Mouse (Mus musculus): Measurements from ENCODE around the gene Lrmp. TPM values are rescaled to one million over a fixed set of nuclear protein-coding genes. Genes with fewer than 3 reads are reported as not detected.

Gene Lrmp
- total and polyA plus RNA-seq, 3 experiments = 92.3 to 163 (median 155) TPM

DNA sequence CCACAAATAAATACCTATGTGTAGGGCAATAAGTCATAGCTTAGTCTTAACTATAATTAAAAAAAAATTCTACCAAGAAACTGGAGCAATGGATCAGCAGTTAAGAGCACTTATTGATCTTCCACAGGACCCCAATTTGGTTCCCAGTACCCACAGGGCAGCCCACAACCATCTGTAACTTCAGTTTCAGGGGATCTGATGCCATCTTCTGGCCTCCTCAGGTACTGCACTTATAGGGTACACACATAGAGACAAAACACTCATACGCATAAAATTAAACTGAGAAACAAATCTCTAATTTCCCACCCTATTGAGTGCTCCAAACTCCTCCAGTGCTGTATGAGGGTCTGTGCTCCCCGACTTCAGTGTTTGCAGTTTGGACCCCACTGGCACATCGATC is 12.2 kb downstream of the Lrmp start (continued):
- TF ChIP-seq NELFE (IDR thresholded peaks at IDR 0.05; ENCODE audit: low read depth, low read length) (no peak), PAX5 (IDR thresholded peaks at IDR 0.05; ENCODE audit: low read length) (no peak), HCFC1 (IDR thresholded peaks at IDR 0.05; ENCODE audit: low read depth, low read length) (no peak)

GRCm38 (mm10) chr6:145129563-145129962 is 14.1 kb downstream of the Lrmp start:
- H3K36me3 ChIP-seq (replicated peaks in 1 of 2; ENCODE audit: control insufficient read depth in 1 of 2, insufficient read depth in 1 of 2, low read length in 1 of 2) = peaks cover 9 to 73% of the 10 kb centered on the region in 2 experiments
- no peak overlapping the region for H3K4me3 ChIP-seq (replicated peaks in 1 of 3; ENCODE audit: low read depth in 2 of 3, low read length in 2 of 3, poor library complexity in 1 of 3)
- in situ Hi-C loops (cut with MboI; ENCODE audit: low pct_ligation_motif_present, low pct_unique_long_range_greater_than_20kb, low sequenced_read_pairs) (no loop called here), dilution Hi-C loops (cut with MboI; ENCODE audit: extremely low pct_ligation_motif_present, extremely low pct_unique_long_range_greater_than_20kb, low sequenced_read_pairs) (no loop called here)
- TF ChIP-seq E2F4 (IDR thresholded peaks at IDR 0.05; ENCODE audit: insufficient replicate concordance, low read depth, low read length) (no peak), KAT2A (IDR thresholded peaks at IDR 0.05; ENCODE audit: insufficient replicate concordance, low read length) (no peak), USF2 (conservative IDR thresholded peaks at IDR 0.05; ENCODE audit: low read depth, low read length) (no peak), PAX5 (IDR thresholded peaks at IDR 0.05; ENCODE audit: low read length) (no peak), MYC (IDR thresholded peaks at IDR 0.05; ENCODE audit: low read depth, low read length) (no peak), ZKSCAN1 (IDR thresholded peaks at IDR 0.05; ENCODE audit: borderline replicate concordance, low read depth, low read length) (no peak), GABPA (IDR thresholded peaks at IDR 0.05; ENCODE audit: insufficient replicate concordance, low read depth, low read length) (no peak), MAZ (IDR thresholded peaks at IDR 0.05; ENCODE audit: low read depth, low read length) (no peak), JUND (conservative IDR thresholded peaks at IDR 0.05; ENCODE audit: low read depth, low read length) (no peak), SIN3A (IDR thresholded peaks at IDR 0.05; ENCODE audit: low read length) (no peak), USF1 (IDR thresholded peaks at IDR 0.05; ENCODE audit: low read depth, low read length) (no peak), NRF1 (IDR thresholded peaks at IDR 0.05; ENCODE audit: low read depth, low read length) (no peak), MAFK (IDR thresholded peaks at IDR 0.05; ENCODE audit: insufficient replicate concordance, low read length) (no peak), RAD21 (IDR thresholded peaks at IDR 0.05; ENCODE audit: low read depth, low read length) (no peak), NELFE (IDR thresholded peaks at IDR 0.05; ENCODE audit: low read depth, low read length) (no peak), CHD1 (IDR thresholded peaks at IDR 0.05; ENCODE audit: low read depth, low read length) (no peak), UBTF (IDR thresholded peaks at IDR 0.05; ENCODE audit: low read depth, low read length) (no peak), RCOR1 (conservative IDR thresholded peaks at IDR 0.05; ENCODE audit: low read depth, low read length) (no peak), MEF2A (IDR thresholded peaks at IDR 0.05; ENCODE audit: borderline replicate concordance, low read depth, low read length) (no peak), ZNF384 (IDR thresholded peaks at IDR 0.05; ENCODE audit: low read depth, low read length) (no peak)
- H3K79me2 ChIP-seq (replicated peaks; ENCODE audit: control insufficient read depth, extremely low read depth, insufficient read depth, poor library complexity, severe bottlenecking) = peaks cover 48% of the 10 kb centered on the region
- H3K9ac ChIP-seq (ENCODE audit: insufficient read depth, low read depth) = no peak overlapping the region
- no peaks in the 10 kb centered on the region for H3K27me3 ChIP-seq (replicated peaks)
- peaks cover 12% of the 10 kb centered on the region for H3K9me3 ChIP-seq (replicated peaks; ENCODE audit: low read length)
- no peak overlapping the region for H3K4me2 ChIP-seq (ENCODE audit: insufficient read depth, low read depth, poor library complexity, severe bottlenecking)
- H3K4me1 ChIP-seq (ENCODE audit: control insufficient read depth in 1 of 2, insufficient read depth in 2 of 2) = peaks cover 15 to 54% of the 10 kb centered on the region in 2 experiments
- DNase-seq (ENCODE audit: extremely low read depth) = no peak
- H3K27ac ChIP-seq (ENCODE audit: insufficient read depth, low read depth) = no peak overlapping the region

Measured in CH12.LX (cell line).